Mouse (Mus musculus) heart, embryonic 15.5 days (tissue): ENCODE measurements around the gene Prr23a2. TPM values are rescaled to one million over a fixed set of nuclear protein-coding genes. Genes with fewer than 3 reads are reported as not detected.

Experiments used
- ATAC-seq: fragments of 200-750 bp; cut with Nextera tagmentation; replicated peaks from 2 replicates; pipeline ENCODE4 v1.8.0; 2017; ENCODE audit warnings: low read depth, moderate TSS enrichment; ENCODE audit not compliant: insufficient number of reproducible peaks, insufficient read depth, low FRiP score
- H3K27ac ChIP-seq: fragments of 300-500 bp; sonication (generic); 2 replicates; pipeline ENCODE4 v1.5.1; 2015; ENCODE audit warnings: mild to moderate bottlenecking, inconsistent platforms
- H3K27me3 ChIP-seq: fragments of 300-500 bp; sonication (generic); 2 replicates; pipeline ENCODE4 v1.6.1; 2015; ENCODE audit warnings: inconsistent platforms
- H3K36me3 ChIP-seq: fragments of 300-500 bp; sonication (generic); 2 replicates; pipeline ENCODE4 v1.6.1; 2015; ENCODE audit warnings: mild to moderate bottlenecking, inconsistent platforms
- H3K4me1 ChIP-seq: fragments of 300-500 bp; sonication (generic); replicated peaks from 2 replicates; pipeline ENCODE4 v1.6.1; 2015; ENCODE audit warnings: inconsistent platforms
- H3K4me2 ChIP-seq: fragments of 300-500 bp; sonication (generic); 2 replicates; pipeline ENCODE4 v1.6.1; 2015; ENCODE audit warnings: inconsistent platforms, mild to moderate bottlenecking, moderate library complexity
- H3K4me3 ChIP-seq: fragments of 300-500 bp; sonication (generic); 2 replicates; pipeline ENCODE4 v1.5.1; 2015; ENCODE audit warnings: mild to moderate bottlenecking, inconsistent platforms
- H3K9ac ChIP-seq: fragments of 300-500 bp; sonication (generic); 2 replicates; pipeline ENCODE4 v1.6.1; 2015; ENCODE audit warnings: mild to moderate bottlenecking, inconsistent platforms
- H3K9me3 ChIP-seq: fragments of 300-500 bp; sonication (generic); replicated peaks from 2 replicates; pipeline ENCODE4 v1.6.1; 2016; ENCODE audit warnings: inconsistent platforms
- WGBS: fragments of 180-500 bp; shearing (Covaris S2); methylation state at CpG from one replicate; pipeline ENCODE4 v1.1.7; 2015; ENCODE audit warnings: mixed read lengths; 5-methylcytosine and 5-hydroxymethylcytosine counted together
- polyA plus RNA-seq: library from polyadenylated mRNA; unstranded; fragments of >200 nt; fragmentation: Nextera tagmentation; extraction: Ambion mirVana; gene quantifications from 2 replicates; pipeline ENCODE4 v1.2.1, GENCODE M21; 2015

Gene Prr23a2
- polyA plus RNA-seq, 1 experiment from 2014 or later, result not detected

DNA sequence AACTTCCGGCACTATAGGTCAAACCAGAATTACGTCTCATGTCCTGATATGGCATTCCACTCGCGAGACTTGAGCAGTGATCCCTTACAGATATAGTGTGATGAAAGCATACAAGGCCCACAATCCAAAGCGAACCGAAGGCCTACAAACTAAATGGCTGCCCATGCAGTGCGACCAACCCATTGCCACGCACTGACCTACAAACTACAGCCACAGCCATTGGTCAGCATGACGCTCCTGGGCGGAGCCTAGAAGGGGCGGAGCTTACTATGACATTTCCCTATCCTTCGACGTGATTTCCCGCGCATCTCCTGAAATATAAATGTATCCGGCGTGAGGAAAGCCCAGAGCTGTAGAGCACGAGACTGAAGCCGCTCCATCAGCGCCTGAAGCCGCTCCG lies 14.2 kb upstream of the Prr23a2 start, which contains the start of gene Prr23a1:
Gene Prr23a1, plus strand, starts transcription at position 387 of the 400 bp plus-strand sequence.
- WGBS, result 50% methylated on average over 22 of the region's 22 CpGs
- H3K4me3 ChIP-seq, result 0 out of 2 replicates have a peak within 1 kb of the TSS, but pooled peaks have one; percentile 13
- no peak within 1 kb of the TSS for H3K27ac ChIP-seq
- H3K27me3 ChIP-seq, result peaks cover 7% of the 10 kb centered on the region
- H3K4me2 ChIP-seq, result peak within 1 kb of the TSS; percentile 42
- H3K9me3 ChIP-seq, result no peaks in the 10 kb centered on the region
- ATAC-seq, result no peak
- H3K9ac ChIP-seq, result no peak within 1 kb of the TSS
- H3K4me1 ChIP-seq, result 0 out of 2 replicates have a peak, but pooled peaks cover 2% of the 10 kb centered on the region
- H3K36me3 ChIP-seq, result no peaks in the 10 kb centered on the region

GRCm38 (mm10) chr9:98863463-98863862 lies 7.2 kb downstream of the Prr23a2 start:
- H3K9ac ChIP-seq, result no peak overlapping the region
- no peaks in the 10 kb centered on the region for H3K9me3 ChIP-seq
- H3K4me2 ChIP-seq, result no peak overlapping the region
- WGBS, result 62% methylated on average over 3 of the region's 3 CpGs
- no peak for ATAC-seq
- H3K36me3 ChIP-seq, result no peaks in the 10 kb centered on the region
- H3K27ac ChIP-seq, result no peak overlapping the region
- peaks cover 17% of the 10 kb centered on the region for H3K27me3 ChIP-seq
- no peaks in the 10 kb centered on the region for H3K4me1 ChIP-seq
- H3K4me3 ChIP-seq, result no peak overlapping the region

DNA sequence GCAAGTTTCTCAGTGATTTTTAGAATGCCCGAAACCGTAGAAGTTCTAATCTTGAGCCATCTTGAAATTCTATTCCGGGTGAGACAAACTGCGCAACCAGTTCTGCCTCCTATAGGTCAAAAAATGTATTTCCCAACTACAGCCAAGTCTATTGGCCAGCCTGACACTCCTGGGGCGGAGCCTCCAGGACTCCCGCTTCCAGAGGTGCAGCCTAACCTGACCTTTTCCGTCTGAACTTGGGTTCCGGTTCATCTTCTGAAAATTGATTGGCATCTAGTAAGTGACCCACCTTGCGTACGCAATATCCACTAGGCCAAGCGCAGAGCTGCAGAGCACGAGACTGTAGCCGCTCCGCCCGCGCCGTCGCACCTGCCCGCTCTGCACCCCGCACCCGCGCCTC lies 8.3 kb downstream of the Prr23a2 start, which contains the start of gene Prr23a3:
Gene Prr23a3, plus strand, starts transcription at position 197 of the 400 bp plus-strand sequence.
- H3K36me3 ChIP-seq, result no peaks in the 10 kb centered on the region
- WGBS, result 38% methylated on average over 22 of the region's 22 CpGs
- H3K27me3 ChIP-seq, result peaks cover 17% of the 10 kb centered on the region
- H3K27ac ChIP-seq, result no peak within 1 kb of the TSS
- no peak within 1 kb of the TSS for H3K9ac ChIP-seq
- no peak for ATAC-seq
- no peaks in the 10 kb centered on the region for H3K9me3 ChIP-seq
- peak within 1 kb of the TSS; percentile 33 for H3K4me2 ChIP-seq
- H3K4me3 ChIP-seq, result 0 out of 2 replicates have a peak within 1 kb of the TSS, but pooled peaks have one; percentile 13
- no peaks in the 10 kb centered on the region for H3K4me1 ChIP-seq

- Histone ChIP-seq H3K4me3 (no peak overlapping the region), H3K36me3 (no peaks in the 10 kb centered on the region), H3K9ac (no peak overlapping the region), H3K27me3 (no peaks in the 10 kb centered on the region), H3K9me3 (peaks cover 9% of the 10 kb centered on the region), H3K4me1 (no peaks in the 10 kb centered on the region), H3K27ac (no peak overlapping the region), H3K4me2 (no peak overlapping the region)
- ATAC-seq, result no peak
- 64% methylated on average over 1 of the region's 1 CpGs for WGBS
Observed at GRCm38 (mm10) chr9:98901486-98901885, 45.2 kb downstream of the Prr23a2 start.

DNA sequence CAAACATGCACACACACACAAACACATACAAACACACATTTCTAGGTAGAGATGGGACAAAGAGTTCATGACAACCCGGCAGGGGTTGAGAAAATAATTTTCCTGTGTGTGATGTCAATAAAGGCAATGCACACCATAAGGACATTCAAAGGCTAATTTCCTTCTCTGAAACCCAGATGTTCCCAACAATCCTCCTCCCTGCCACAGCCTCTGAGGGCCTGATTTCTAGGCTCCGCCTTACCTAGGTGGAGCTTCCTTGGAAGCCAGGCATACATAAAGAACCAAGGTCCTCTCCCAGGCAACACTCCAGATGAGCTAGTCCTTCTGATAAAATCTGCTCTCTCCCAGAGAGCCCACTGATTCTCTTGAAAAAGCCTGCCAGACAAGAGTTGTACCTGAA lies 46.5 kb downstream of the Prr23a2 start, which contains the start of gene 7420426K07Rik:
Gene 7420426K07Rik, plus strand, starts transcription at position 301 of the 400 bp plus-strand sequence.
- ATAC-seq, result no peak
- Histone ChIP-seq H3K4me3 (no peak within 1 kb of the TSS), H3K9ac (no peak within 1 kb of the TSS), H3K4me1 (no peaks in the 10 kb centered on the region), H3K27me3 (no peaks in the 10 kb centered on the region), H3K27ac (no peak within 1 kb of the TSS), H3K9me3 (no peaks in the 10 kb centered on the region), H3K4me2 (no peak within 1 kb of the TSS), H3K36me3 (no peaks in the 10 kb centered on the region)
- WGBS, result 89% methylated on average over 2 of the region's 2 CpGs

Other genes with a start within 250 kb of the Prr23a2 start
- not detected in 2 replicates for gene Prr23a1, start 14.0 kb upstream of the Prr23a2 start, polyA plus RNA-seq
- not detected in 2 replicates for gene Prr23a3, start 8.3 kb downstream of the Prr23a2 start, polyA plus RNA-seq
- not detected in 2 replicates for gene 7420426K07Rik, start 46.6 kb downstream of the Prr23a2 start, polyA plus RNA-seq
- gene Foxl2, start 98.8 kb downstream of the Prr23a2 start, polyA plus RNA-seq, result not detected in 2 replicates
- gene Faim, start 129.9 kb downstream of the Prr23a2 start, polyA plus RNA-seq, result 27.3 and 30.6 TPM in 2 replicates
- gene Gm1123, start 179.2 kb downstream of the Prr23a2 start, polyA plus RNA-seq, result 0.10 TPM in 1 of 2 replicates, not detected in the other